Mouse (Mus musculus) CH12F3 (cell line): ENCODE results near the gene Cdh23.

Experiments
- in situ Hi-C: fragments of 300-500 bp; cut with MboI; formaldehyde crosslinking; loops from 2 replicates; pipeline ENCODE4 v1.14.3; 2020; ENCODE audit warnings: low sequenced_read_pairs

Cdh23 gene

GRCm38 (mm10) chr10:60644079-60644641 is 52.1 kb downstream of the Cdh23 start:
- in situ Hi-C loops: no loop called here

GRCm38 (mm10) chr10:60639291-60639690 is 57.0 kb downstream of the Cdh23 start:
- in situ Hi-C loops: no loop called here

DNA sequence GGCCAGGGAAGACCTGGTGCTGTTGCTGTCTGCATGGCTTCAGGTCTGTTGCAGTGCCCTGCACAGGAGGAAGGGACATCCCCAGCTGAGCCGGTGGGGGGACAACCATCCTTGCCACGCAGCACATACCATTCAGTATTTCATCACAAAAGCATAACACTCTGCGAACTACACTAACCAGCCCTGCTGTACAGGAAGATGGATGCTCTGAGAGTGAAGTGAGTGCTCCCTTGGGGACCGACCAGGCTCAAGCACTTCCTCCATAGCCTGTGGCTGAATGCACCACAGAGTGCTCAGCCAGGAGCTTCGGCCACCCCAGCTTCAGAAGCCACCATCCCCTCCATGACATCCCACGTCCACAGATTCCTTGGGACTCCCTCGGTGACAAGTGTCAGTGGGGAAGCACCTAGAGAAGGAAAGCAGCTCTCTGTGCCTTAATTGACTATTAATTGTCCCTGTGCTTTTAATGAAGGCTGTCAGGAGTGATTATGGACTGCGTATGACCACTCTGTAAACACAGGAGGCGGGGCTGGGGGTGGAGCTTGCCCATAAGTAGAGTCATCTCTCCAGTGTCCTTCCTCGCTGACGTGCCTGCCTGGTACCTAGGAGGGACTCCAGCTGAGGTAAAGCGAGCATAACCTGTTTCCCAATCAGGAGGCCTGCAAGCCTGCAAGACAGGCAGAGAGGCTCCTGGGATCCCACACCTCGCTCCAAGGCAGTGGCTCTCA is 60.6 kb downstream of the Cdh23 start:
- in situ Hi-C loops: no loop called here

DNA sequence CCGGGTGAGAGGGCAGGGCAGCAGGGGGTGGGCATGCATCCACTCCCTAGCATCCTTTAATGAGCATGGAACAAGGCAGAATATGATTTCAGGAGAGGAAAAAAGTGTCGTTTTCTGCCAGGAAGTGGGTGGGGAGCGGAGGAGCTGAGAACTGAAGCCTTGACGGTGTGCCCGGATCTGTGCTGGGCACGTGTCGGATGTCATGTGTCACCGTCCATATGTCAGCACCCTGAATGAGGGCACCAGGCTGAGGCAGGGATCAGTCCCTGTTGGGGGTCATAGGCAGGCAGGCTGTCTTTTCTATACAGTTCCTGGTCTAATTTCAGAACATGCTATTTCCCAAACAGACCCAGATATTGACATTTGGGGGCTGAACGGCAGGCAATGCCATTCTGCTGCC is 61.9 kb downstream of the Cdh23 start:
- in situ Hi-C loops: no loop called here

- in situ Hi-C loops: no loop called here
These were observed 70.2 kb downstream of the Cdh23 start for GRCm38 (mm10) chr10:60626086-60626485.

- in situ Hi-C loops: no loop called here
These were observed 70.8 kb downstream of the Cdh23 start for GRCm38 (mm10) chr10:60625511-60625910.

- in situ Hi-C loops: no loop called here
These were observed 71.3 kb downstream of the Cdh23 start for GRCm38 (mm10) chr10:60624945-60625344.

- in situ Hi-C loops: no loop called here
These were observed 72.0 kb downstream of the Cdh23 start for GRCm38 (mm10) chr10:60624217-60624708.

DNA sequence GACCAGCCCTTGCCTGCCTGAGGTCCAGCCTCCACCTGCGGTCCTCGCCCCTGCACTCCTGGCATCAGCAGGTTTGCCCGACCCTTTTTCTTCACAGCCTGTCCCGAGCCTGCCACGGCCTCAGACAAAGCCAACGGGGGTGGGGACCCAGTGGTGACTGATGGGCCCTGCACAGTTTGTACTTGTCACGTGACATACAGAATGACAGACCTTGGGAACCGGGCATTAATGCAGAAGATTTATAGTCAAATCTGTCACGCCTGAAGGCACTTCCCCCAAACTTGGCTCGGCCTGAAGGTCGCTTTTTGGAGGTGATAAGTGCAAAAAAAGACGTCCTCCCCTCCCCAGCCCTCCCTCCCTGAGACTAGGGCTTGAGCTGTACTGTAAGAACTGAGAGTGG is 73.5 kb downstream of the Cdh23 start:
- in situ Hi-C loops: no loop called here

- in situ Hi-C loops: no loop called here
These were observed 74.7 kb downstream of the Cdh23 start for GRCm38 (mm10) chr10:60621470-60622170.

- in situ Hi-C loops: no loop called here
These were observed 80.4 kb downstream of the Cdh23 start for GRCm38 (mm10) chr10:60615898-60616297.

- in situ Hi-C loops: no loop called here
These were observed 83.4 kb downstream of the Cdh23 start for GRCm38 (mm10) chr10:60612893-60613292.

DNA sequence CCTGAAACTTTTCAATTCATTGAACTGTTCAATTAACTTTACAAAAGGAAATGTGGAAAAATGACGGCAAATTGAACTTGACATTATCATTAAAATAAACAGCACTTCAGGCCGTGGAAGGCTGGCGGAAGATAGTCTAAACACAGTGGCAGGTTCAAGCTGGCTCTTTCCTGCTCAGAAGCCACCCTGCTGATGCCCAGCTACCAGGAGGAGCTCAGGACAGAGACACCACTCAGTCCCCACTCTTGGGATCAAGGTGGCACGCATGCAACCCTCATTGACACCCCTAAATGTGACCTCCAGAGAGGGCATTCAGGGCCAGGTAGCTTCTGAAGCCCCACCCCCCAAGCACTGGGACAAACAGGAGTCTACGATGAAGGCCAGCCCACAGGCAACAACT is 89.1 kb downstream of the Cdh23 start:
- in situ Hi-C loops: no loop called here

GRCm38 (mm10) chr10:60606661-60607060 is 89.6 kb downstream of the Cdh23 start:
- in situ Hi-C loops: no loop called here

GRCm38 (mm10) chr10:60602235-60602634 is 94.1 kb downstream of the Cdh23 start:
- in situ Hi-C loops: no loop called here

DNA sequence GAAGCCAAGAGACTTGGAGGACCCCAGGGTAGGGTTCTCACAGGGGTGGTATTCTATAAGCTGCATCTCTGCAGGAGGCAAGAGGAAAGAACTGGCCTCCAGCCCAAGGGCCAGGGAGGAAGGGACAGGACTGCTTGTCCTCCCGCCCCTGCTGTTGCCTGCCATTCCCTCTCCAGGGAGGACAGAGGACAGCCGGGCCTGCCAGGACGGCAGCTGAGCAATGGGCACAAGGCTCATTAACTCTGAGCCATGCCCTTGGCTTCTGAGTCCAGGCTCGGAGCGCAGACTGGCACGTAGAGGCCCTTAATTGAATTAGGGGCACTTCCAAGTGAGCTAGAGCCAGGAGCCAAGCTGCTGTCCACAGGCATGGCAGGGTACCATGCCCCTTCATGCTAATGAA is 101.1 kb downstream of the Cdh23 start:
- in situ Hi-C loops: no loop called here

DNA sequence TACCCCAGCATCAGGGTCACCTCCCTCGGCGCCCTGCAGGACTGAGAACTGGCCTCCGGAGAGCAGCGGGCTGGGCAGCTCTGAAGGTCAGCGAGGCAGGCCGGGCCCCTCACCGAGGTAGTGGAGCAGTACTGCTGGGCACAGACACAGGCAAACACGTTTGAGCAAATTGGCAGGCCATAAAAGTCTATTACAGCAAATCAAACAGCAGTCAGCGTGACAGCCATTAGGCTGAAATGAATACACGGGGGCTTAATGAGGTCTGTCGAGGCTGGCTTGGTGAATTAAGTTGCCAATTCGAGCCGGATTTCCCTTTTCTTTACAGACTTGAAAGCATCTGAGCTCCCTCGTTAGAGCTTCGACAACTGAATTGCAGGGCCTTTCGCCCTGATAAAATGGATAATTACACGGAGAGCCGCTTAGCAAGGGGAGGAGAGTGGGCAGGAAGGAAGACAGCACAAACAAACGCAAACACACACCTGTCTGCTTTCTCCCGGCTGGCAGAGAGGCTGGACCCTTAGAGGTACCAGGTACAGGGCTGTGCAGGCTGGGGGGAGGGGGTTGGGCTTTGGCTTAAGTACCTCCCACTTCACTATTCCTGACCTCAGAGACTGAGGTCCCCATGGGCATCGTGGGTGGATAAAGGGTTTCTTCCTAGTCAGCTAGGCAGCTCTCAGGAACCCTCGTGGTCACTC is 103.3 kb downstream of the Cdh23 start:
- in situ Hi-C loops: no loop called here

GRCm38 (mm10) chr10:60591281-60591680 is 105.0 kb downstream of the Cdh23 start:
- in situ Hi-C loops: no loop called here

GRCm38 (mm10) chr10:60590241-60590640 is 106.0 kb downstream of the Cdh23 start:
- in situ Hi-C loops: no loop called here

- in situ Hi-C loops: no loop called here
These were observed 110.6 kb downstream of the Cdh23 start for GRCm38 (mm10) chr10:60585691-60586090.

DNA sequence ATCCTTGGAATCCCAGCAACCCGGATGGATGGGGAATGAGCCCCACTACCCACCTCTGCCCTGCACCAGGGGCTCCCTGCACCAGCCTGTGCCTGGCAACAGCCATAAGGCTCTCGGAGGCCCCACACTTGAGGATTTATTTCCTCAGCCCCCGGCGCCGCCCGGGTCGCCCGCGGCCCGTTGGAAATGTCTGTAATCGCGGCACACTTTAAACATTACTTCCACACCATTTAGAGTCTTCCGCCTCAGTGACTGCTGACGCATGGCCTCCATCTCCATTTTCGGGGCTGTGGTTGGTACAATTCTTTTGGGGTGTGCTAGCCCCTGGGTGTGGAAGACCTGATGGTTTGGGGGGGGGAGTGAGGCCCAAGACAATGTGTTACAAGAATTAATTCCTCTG is 113.3 kb downstream of the Cdh23 start:
- in situ Hi-C loops: no loop called here
